Mouse (Mus musculus): ENCODE measurements around the gene Tjp1.
A peak's percentile ranks its signal among the peaks of the same experiment; 100 is the strongest.

Gene Tjp1

DNA sequence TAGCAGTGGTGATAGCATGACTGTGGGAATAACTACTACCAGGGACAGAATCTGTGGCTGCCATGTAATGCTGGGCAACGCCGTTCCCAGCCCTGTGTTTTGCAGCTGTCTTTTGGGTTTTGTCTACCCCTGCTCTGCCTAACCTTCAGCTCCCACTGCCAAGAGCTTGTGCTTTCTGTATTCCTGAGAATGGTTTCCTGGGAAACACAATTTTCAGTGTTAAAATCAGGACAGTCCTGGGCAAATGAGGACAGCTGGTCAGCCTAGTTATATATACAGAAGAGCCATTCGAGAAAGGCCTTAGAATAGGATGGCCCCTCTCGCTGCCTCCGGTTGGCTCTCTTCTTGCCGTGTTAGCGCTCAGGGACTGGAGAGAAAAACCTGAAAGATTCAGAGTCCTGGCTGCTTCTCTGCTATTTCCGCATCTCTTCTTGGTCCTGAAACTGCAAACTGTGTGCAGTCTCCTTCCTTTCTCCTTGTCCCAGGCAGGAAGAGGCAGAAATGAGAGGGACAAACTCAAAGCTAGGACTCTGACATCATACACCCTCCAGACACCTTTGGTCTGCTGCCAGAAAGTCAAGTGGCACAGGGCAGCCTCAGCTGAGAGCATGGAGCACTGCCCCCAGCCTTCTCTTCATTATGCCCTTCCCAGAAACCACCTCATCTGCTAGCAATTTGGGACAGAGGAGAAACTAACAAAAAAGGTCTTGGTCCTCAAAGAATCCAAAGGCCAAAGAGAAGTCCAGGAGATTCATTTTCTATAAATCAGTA lies 139.2 kb downstream of the Tjp1 start:
- DNase-seq (ENCODE audit: low spot score in 2 of 2) = no peak

DNA sequence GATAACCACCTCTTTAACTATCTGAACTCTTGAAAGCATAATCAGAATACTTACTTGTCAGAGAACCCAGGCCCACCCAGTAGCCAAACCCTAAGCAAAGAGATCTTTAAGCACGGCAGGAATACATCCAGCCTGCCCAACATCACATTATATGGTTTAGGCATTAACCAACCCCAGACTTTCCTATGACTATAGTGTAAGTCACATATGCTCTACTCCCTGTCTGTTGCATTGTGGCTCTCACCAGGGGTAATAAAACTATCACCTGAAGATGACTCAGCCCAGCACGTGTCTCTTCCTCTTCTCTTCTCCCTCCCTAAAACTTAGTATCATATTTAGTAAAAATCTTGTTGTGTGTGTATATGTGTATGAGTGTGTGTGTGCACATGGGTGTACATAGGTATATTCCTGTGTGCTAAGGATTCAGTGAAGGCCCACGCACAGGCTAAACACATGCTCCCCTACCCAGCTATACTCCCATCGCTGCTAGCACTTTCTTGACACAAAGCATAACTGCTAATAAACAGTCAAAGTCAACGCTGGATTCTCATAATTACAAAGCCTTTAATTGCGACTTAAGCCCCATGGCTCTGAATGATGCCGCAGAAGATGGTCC lies 139.9 kb downstream of the Tjp1 start:
- no peak for DNase-seq (ENCODE audit: low spot score in 2 of 2)

DNA sequence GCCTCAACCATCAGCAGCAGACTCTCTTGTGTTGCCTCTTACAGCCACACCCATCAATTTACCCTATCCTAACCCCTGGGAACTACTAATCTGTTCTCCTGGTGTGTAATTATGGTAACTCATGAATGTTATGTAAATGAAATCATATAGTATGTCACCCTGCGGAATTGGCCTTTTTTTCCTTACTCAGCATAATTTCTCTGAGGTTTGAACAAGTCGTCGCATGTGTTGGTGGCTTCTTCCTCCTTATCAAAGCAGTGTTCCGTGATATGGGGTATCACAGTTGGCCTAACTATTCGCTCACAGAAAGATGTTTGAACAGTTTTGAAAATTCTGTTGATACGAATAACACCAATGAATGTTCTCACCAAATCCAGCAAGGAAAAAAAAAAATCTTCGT lies 142.8 kb downstream of the Tjp1 start:
- no peak for DNase-seq (ENCODE audit: low spot score in 2 of 2)

DNA sequence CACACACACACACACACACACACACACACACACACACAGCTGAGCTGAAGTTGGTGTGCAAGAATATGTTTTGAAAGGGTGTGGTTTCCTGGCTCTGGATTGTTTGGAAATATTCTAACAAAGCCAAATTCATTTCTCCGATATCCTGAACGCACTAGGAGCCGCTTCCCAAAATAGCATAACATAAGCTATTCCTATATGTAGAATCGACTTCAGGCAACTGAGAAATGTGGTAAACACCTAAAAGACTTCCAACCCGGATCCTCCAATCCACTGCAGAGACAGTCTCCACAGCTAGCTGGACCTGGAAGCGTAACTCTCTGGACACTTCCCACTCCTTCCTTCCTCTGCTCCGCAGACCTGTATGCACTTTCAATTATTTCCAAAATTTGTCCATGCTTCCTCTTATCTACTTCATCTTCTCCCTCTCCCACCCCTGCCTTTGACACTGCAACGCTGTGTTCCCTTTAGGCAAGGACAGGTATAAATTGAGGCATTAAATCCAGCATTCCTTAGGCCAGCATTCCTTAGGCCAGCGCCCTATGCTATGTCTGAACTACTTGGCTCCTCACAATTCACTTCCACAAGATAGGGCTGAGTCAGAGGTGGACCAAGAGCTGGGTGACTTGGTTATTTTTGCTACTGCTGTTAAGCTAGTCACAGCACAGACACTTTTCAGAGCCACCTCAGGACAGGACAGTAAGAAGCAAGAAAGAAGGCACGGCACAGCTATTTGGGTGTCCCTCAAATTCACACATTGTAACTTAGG lies 144.9 kb downstream of the Tjp1 start:
- no peak for DNase-seq (ENCODE audit: low spot score in 2 of 2)

DNA sequence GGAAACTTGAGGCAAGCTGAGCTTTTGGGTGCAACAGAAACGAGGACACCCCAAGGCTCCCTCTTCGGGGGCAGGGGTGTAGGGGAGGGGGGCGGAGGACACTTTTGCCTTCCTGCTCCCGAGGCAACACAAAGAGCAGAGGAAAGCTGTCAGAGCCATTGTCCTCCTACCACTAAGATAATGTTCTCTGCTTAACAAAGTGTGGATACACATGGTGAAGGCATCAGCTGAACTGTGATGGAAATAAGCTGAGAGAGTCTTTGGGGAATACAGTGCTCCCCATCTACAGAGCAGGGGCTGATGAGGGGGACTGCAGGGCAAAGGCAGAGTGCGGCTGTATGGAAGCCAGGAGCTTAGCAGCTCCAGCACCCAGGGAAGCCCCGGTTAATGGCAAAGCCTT lies 145.7 kb downstream of the Tjp1 start:
- no peak for DNase-seq (ENCODE audit: low spot score in 2 of 2)

DNA sequence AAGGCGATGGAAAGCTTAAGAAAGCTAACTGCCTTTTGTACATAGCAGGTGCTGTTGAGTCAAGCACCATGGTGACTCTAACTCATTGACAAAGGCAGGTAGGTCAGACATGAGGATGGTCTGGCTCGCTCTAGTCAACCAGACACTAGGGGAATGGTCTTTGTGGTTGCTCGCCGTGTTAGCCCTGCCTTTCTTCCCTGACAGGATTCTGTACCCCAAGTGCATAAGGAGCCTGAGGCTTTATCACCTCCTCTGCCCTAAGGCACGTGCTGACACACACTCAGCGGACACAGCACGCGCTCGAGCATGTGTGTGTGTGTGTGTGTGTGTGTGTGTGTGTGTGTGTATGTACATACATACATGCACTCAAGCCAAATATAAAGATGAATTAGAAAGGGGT lies 146.9 kb downstream of the Tjp1 start:
- no peak for DNase-seq (ENCODE audit: low spot score in 2 of 2)

DNA sequence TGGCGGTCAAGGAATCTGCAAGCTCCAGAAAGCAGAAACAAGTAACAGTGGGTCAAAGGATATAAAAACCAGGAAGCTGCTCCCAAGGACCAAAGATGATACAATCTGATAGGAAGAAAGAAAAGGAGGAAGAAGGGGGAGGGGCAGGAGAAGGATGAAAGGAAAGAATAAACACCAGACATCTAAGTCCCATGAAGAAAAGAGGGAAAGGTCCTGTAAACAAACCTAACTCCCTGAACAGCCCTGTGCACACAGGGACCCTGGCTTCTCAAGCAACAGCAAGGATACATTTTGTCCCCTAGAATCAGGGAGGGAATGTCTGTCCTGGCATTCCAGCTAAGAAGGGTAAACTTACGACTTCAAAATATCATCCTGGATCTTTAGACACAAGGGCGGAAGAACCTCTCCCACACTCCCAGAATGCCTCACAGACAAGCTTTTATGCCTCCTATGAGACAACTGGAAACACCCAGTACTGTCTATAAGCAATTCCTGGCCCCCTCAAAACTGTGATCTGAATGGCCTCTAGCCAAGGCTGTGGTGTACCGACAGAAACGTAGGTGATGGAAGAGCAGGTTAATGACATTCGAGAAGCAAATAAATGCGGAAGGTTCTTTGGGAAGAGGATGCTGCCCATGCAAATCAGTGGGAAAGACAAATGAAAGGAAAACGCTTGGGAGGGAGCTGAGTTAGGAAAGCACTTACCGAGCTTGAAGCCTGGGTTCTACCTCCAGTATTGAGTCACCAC lies 148.6 kb downstream of the Tjp1 start:
- DNase-seq (ENCODE audit: low spot score in 2 of 2) = no peak

DNA sequence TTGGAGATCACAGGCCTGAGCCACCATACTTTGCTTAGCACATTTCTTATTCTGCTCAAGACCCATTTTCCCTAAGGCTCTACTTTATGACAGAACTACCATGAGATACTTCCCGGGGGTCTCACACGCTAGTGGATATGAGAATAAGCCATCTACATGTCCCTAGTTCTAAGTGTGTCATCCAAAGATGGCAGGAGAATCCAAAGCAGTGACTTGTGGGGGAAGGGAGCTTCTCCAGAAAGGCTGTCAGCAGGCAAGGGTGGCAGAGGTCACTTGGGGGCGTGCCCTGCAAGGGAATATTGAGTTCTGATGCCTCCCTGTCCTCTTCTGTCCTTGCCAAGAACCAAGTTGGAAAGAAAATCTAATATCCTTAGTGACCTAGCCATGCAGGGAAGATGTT lies 150.1 kb downstream of the Tjp1 start:
- no peak for DNase-seq (ENCODE audit: low spot score in 2 of 2)

DNA sequence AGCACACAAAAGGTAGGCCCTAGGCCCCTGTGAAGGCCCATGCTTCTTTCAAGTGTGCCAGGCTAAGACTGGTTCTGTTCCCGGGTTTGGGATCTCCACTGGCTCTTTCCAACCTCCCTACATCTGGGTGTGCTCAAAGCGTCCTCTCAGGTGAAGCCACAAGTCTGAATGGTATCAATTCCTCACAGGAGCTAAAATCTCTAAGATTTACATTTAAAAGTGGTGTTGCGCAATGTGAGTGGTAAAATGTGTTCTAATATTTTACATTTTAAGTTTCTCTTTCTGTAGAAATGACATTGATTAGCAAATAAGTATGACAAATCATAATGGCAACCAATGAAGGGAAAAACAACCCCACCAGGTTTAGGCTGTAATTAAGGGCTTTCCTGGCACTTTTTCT lies 152.0 kb downstream of the Tjp1 start:
- no peak for DNase-seq (ENCODE audit: low spot score in 2 of 2)

DNA sequence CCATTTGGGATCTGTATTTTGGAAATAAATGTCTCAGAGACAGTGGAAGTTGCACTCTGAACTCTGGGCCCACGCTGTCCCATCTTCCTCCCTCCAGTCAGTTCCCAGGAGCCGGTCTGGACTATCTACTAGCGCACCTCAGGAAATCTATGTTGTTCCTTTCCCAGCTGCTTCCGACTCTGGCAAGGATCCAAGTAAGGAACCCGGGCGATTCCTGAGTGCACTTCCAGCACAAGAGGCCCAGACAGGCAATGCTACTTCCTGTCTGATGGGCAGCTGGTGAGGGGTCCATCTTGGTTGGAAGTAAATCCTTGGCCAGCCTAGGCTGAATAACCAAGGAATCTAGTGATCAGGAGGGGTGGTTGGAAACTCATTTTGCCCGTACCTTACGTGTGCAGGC lies 152.4 kb downstream of the Tjp1 start:
- DNase-seq (ENCODE audit: low spot score in 2 of 2) = no peak

DNA sequence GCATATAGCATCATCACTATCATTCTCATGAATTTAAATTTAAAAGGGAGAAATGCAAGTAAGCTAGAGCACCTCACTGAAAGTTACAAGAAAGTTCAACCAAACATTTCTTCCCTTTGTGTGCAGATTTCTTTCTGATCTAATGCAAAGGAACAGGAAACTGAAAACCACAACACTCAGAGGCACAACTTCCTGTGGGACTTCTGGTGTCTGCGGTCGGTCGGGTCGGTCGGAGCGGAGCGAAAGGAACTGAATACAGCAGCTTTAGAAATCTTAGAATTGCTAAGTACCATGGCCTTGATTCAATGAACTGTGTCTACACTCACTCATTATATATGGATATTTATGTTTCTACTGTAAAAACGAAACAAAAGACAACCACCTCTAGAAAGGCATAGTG lies 154.2 kb downstream of the Tjp1 start:
- peak; percentile 63 to 65 for DNase-seq (ENCODE audit: low spot score in 2 of 2)

DNA sequence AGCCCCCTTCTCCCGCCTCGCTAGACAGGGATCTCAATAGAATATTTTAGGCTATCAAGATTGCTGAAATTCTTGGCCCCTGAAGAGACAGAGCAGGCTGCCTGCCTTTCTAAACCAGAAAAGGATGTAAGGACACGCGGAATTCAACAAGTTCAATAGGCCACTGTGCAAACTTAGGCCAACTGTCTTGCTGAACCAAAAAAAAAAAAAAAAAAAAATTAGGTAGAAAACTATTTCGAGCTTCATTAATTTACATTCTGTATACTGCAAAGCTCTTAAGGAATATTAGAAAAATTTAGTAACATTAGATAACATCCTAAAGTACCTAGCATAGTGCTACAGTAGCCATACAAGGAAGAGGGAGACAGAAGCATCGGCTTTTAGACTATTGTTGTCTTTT lies 155.8 kb downstream of the Tjp1 start:
- DNase-seq (ENCODE audit: low spot score in 2 of 2) = no peak

DNA sequence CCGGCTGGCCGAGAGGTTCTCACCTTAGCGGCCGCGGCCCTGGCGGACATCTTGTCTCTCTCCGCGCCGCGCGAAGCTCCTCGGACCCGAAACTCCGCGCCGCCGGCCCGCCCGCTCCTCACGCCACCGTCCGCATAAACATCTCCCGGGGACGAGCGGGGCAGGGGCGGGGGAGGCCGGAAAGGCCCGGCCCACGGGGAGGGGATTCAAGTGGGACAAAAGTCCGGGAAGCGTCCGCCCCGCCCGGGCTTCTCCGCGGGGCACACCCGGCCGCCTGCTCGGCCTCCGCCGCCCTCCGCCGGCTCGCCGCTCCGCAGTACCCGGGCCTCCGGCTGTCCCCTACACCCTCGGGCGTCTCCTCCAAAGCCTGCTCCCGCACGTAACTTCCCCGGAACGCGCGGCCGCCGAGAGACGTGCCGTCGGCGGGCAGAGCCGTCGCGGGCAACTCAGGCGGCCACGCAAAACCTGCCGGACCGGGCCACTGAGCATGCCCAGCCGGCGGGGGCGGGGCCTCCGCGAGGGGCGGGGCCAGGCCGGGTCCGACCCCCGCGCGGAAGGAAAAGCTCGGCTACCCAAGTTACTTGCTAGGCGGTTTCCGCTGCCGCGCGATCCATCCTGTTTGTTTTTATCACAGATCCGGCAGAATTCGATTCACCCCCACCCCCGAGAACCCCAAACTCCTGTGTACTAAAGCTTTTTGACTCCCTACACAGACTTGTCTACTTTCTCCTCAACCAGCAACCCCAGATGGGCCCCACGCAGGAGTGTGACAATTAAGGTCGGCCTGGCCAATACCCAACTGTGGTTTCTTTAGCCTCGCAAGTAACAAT lies 156.6 kb downstream of the Tjp1 start:
- DNase-seq (ENCODE audit: low spot score in 2 of 2) = peak; percentile 8 to 28

DNA sequence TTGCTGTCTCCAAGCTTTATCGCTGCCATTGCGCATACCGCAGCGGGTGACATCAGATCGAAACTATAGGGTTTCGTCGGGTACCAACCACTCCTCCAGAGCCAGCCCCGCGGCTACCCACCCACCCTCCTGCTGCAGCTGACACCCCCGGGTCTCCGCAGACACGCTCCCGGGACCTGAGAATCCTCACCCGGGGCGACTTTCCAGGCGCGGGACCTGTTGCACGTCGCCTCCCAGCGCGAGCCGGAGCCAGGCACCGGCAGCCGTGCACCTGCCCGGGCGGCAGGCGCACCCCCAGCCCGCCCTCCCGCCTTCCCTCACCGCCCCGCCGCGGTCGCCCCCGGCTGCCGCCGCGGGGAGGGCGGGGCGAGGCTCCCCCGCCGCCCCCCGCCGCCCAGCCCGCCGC lies 157.2 kb downstream of the Tjp1 start:
- peak in 1 of 2 experiments; percentile 1 for DNase-seq (ENCODE audit: low spot score in 2 of 2)

DNA sequence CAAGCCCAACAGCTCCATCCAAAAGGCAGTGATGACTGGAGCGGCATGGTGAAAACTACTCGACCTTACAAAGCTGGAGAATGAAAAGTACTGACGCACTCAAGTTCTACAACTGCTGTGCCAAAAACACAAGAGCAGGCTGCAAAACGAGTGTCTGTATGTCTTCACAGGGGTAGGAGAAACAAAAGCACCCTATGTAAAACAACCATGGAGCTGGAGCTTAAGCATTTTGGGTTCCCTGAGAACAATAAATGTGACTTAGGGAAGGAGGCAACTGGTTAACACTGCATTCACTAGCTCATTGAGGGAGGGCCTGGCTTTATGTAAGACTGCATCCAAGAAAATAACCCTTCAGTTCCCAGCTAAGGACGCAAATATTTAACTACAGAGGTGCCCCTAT lies 158.5 kb downstream of the Tjp1 start:
- no peak for DNase-seq (ENCODE audit: low spot score in 2 of 2)

DNA sequence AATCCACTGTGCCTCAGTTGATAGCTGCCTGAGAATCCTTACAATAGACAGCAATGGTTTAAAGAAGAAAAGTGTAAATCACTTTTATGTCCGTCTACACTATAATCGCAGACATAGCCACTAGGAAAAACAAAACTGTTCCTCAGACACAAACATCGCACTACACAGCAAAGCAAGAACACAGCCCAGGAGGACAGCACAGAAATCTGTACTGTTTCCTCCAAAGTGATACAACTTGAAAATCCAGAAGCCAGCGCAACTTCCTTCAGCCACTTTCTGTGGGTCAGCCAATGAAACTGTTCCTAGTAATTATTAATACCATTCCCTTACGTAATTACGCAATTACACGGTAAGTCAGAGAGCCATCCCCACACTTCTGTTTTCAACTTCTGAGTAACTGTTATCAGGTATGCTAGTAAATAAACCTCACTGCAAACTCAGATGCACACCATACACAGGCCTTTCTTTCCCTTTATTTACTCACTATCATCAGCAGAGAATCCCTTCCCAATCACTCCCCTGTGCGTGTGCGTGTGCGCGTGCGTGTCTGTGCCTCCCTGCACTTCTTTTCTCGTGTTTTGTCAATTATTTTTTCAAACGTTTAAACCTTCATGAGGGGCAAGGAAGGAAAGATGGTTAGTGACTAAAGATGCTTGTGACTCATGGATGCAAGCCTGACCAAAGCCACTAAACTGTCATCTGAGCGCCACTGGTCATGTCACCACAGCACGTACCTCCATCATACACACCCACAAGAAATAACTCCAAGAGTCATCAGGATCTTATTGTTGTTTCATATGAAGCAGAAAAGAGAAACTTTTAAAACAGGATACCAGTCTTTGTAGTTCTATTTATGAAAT lies 160.0 kb downstream of the Tjp1 start:
- DNase-seq (ENCODE audit: low spot score in 2 of 2) = no peak

DNA sequence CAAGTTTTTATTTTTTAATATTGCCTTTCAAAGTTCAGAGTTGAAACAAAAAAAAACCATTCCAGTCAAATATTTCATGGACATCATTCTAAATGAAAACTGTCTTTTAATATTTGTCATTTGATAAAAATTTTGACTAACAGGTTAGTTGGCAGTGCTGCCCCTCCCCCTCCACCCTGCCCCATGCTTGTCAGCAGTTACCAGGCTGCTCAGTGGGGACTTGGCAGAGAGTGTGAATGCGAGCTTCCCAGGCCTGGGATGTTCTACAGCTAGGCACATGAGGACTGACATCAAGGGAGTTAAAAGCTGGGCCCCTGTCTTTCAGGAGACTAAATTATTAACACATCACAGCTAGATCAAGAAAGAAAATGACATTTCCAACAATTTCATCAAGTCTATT lies 161.4 kb downstream of the Tjp1 start:
- no peak for DNase-seq (ENCODE audit: low spot score in 2 of 2)

DNA sequence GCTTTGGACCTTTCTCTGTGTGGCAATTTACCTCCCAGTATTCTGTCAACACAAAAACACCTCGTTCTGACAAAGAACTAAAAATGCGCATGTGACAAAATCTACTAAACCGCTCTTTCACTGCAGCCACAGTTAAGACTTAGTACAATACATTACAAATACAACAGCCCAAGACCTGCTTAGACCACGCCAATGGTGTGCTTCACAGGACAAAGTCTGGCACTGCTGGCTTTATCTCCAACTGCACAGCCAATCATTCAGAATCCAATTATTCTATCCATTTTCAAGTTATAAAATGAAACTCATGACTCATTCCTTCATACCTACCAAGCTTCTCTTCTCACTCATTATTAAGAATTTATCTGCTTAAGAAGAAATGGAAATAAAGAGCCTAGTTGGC lies 162.0 kb downstream of the Tjp1 start:
- DNase-seq (ENCODE audit: low spot score in 2 of 2) = no peak

DNA sequence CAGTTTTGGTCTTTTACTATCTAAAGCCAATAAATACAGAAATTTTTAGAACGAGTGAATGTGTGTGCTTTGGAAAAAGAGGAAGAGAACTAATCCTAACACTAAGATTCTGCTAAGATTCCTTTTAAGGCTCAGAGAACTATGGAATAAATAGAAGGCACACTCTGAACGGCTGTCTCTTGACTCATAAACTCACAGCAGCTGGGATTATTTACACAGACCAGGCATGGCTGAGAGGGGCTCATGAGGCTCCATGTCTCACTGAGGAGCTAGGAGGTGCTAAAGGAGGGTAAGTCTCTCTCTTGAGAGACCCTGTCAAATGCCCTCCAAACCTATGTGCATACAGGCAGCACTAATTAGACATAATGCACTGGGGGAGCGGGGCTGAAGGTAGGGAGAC lies 167.3 kb downstream of the Tjp1 start:
- no peak for DNase-seq (ENCODE audit: low spot score in 2 of 2)

DNA sequence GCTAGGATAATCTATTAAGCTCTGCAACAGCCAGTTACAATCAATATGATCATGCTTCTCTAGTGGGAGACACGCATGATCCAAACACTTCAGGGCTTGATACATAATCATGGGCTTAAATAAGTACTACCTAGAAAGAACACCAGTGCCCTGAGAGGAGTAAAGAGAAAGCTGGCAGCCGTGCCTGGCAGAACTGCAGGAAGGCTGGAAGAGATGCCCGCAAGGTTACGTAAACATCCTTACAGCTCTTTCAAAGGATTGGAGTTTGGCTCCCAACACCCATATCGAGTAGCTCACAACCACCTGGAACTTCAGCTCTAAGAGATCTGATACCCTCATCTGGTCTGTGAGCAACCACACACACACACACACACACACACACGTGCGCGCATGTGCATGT lies 167.8 kb downstream of the Tjp1 start:
- no peak for DNase-seq (ENCODE audit: low spot score in 2 of 2)
